Mouse (Mus musculus) limb, embryonic 14.5 days (tissue): Measurements from ENCODE around the gene Anks1. TPM values are rescaled to one million over a fixed set of nuclear protein-coding genes. Genes with fewer than 3 reads are reported as not detected.

Experiments
- ATAC-seq: fragments of 200-750 bp; cut with Nextera tagmentation; 2 replicates; pipeline ENCODE4 v1.8.0; 2017; ENCODE audit warnings: low read depth, moderate number of reproducible peaks, moderate TSS enrichment; ENCODE audit not compliant: low FRiP score
- DNase-seq: peaks from one replicate; pipeline ENCODE4 v3.0.0-alpha.2; 2015; ENCODE audit warnings: low spot score
- H3K27ac ChIP-seq: fragments of 300-500 bp; sonication (generic); replicated peaks from 2 replicates; pipeline ENCODE4 v1.5.1; 2014; ENCODE audit warnings: low read depth, mild to moderate bottlenecking, low read length, moderate library complexity, mixed read lengths
- H3K27me3 ChIP-seq: fragments of 300-500 bp; sonication (generic); 2 replicates; pipeline ENCODE4 v1.6.1; 2014; ENCODE audit warnings: low read length, mixed read lengths; ENCODE audit not compliant: control insufficient read depth, insufficient read depth
- H3K36me3 ChIP-seq: fragments of 300-500 bp; sonication (generic); 2 replicates; pipeline ENCODE4 v1.6.1; 2014; ENCODE audit warnings: mild to moderate bottlenecking, low read length, moderate library complexity, mixed read lengths; ENCODE audit not compliant: control insufficient read depth, insufficient read depth
- H3K4me1 ChIP-seq: fragments of 300-500 bp; sonication (generic); 2 replicates; pipeline ENCODE4 v1.6.1; 2014; ENCODE audit warnings: antibody characterized with exemption, low read length, mixed read lengths; ENCODE audit not compliant: control insufficient read depth, insufficient read depth
- H3K4me2 ChIP-seq: fragments of 300-500 bp; sonication (generic); replicated peaks from 2 replicates; pipeline ENCODE4 v1.6.1; 2014; ENCODE audit warnings: low read depth, mild to moderate bottlenecking, low read length, moderate library complexity; ENCODE audit not compliant: severe bottlenecking
- H3K4me3 ChIP-seq: fragments of 300-500 bp; sonication (generic); replicated peaks from 2 replicates; pipeline ENCODE4 v1.5.1; 2014; ENCODE audit warnings: low read length
- H3K9ac ChIP-seq: fragments of 300-500 bp; sonication (generic); 2 replicates; pipeline ENCODE4 v1.6.1; 2014; ENCODE audit warnings: mild to moderate bottlenecking, low read depth, low read length, moderate library complexity; ENCODE audit not compliant: severe bottlenecking
- H3K9me3 ChIP-seq: fragments of 300-500 bp; sonication (generic); 2 replicates; pipeline ENCODE4 v1.6.1; 2016; ENCODE audit warnings: low read length; ENCODE audit not compliant: control insufficient read depth
- POLR2A ChIP-seq: fragments of 200-500 bp; IDR thresholded peaks from 2 replicates; pipeline ENCODE4 v1.8.0; 2012; ENCODE audit warnings: inconsistent platforms, mild to moderate bottlenecking, moderate library complexity, borderline replicate concordance; ENCODE audit not compliant: insufficient read depth, insufficient read length; ENCODE audit errors: extremely low read depth
- WGBS: fragments of 180-500 bp; shearing (Covaris S2); extraction: QIAGEN DNeasy Blood & Tissue Kit; methylation state at CpG from one replicate; pipeline ENCODE4 v1.1.7; 2014; 5-methylcytosine and 5-hydroxymethylcytosine counted together
- polyA plus RNA-seq, 2 experiments: library from polyadenylated mRNA; depleted of rRNA in 1 of 2; stranded (reverse) in 1 of 2; unstranded in 1 of 2; fragments of >200 nt; fragmentation: Nextera tagmentation in 1 of 2; extraction: Ambion mirVana in 1 of 2; gene quantifications; 2 replicates each; pipeline versions ENCODE4 v1.2.1 to v1.2.3; 2012 to 2014

Anks1 gene
- polyA plus RNA-seq, 2 experiments = 14.6 to 40.6 TPM

GRCm38 (mm10) chr17:28031281-28031941 is 122.3 kb downstream of the Anks1 start:
- DNase-seq (no peak), ATAC-seq (no peak)
- 58% methylated on average over 9 of the region's 9 CpGs for WGBS
- no peak overlapping the region for H3K27ac ChIP-seq
- H3K9me3 ChIP-seq = no peaks in the 10 kb centered on the region
- H3K9ac ChIP-seq = no peak overlapping the region
- no peak for TF ChIP-seq POLR2A
- no peaks in the 10 kb centered on the region for H3K27me3 ChIP-seq
- H3K36me3 ChIP-seq = peaks cover 13% of the 10 kb centered on the region; the same call in 1 of the 2 replicates
- peaks cover 19% of the 10 kb centered on the region for H3K4me1 ChIP-seq
- no peak overlapping the region for H3K4me3 ChIP-seq
- no peak overlapping the region for H3K4me2 ChIP-seq

- WGBS = 65% methylated on average over 10 of the region's 10 CpGs
- Histone ChIP-seq H3K27me3 (no peaks in the 10 kb centered on the region), H3K27ac (no peak overlapping the region)
Observed at GRCm38 (mm10) chr17:28032219-28032618, 123.1 kb downstream of the Anks1 start.

GRCm38 (mm10) chr17:28033046-28033580 is 124.0 kb downstream of the Anks1 start:
- H3K4me3 ChIP-seq = no peak overlapping the region
- DNase-seq (no peak), ATAC-seq (no peak)
- H3K9ac ChIP-seq = no peak overlapping the region
- no peak overlapping the region for H3K27ac ChIP-seq
- WGBS = 65% methylated on average over 3 of the region's 3 CpGs
- H3K36me3 ChIP-seq = peaks cover 13% of the 10 kb centered on the region; the same call in 1 of the 2 replicates
- H3K4me1 ChIP-seq = peaks cover 7% of the 10 kb centered on the region; the same call in 1 of the 2 replicates
- H3K27me3 ChIP-seq = no peaks in the 10 kb centered on the region
- no peak overlapping the region for H3K4me2 ChIP-seq
- no peaks in the 10 kb centered on the region for H3K9me3 ChIP-seq
- TF ChIP-seq POLR2A = no peak

More at GRCm38 (mm10) chr17:28032219-28032618, 123.1 kb downstream of the Anks1 start:
- TF ChIP-seq POLR2A = no peak
- no peak for ATAC-seq
- no peaks in the 10 kb centered on the region for H3K9me3 ChIP-seq
- peaks cover 13% of the 10 kb centered on the region; the same call in 1 of the 2 replicates for H3K36me3 ChIP-seq
- no peak overlapping the region for H3K4me3 ChIP-seq
- peaks cover 12% of the 10 kb centered on the region; the same call in 1 of the 2 replicates for H3K4me1 ChIP-seq
- H3K9ac ChIP-seq = no peak overlapping the region
- no peak for DNase-seq
- H3K4me2 ChIP-seq = no peak overlapping the region

- DNase-seq (no peak), ATAC-seq (no peak)
- H3K4me2 ChIP-seq = no peak overlapping the region
- H3K9me3 ChIP-seq = no peaks in the 10 kb centered on the region
- H3K27ac ChIP-seq = no peak overlapping the region
- no peak overlapping the region for H3K4me3 ChIP-seq
- peaks cover 18% of the 10 kb centered on the region; the same call in 1 of the 2 replicates for H3K36me3 ChIP-seq
- H3K9ac ChIP-seq = no peak overlapping the region
- no peak for TF ChIP-seq POLR2A
- H3K27me3 ChIP-seq = no peaks in the 10 kb centered on the region
- WGBS = 72% methylated on average over 8 of the region's 8 CpGs
- no peaks in the 10 kb centered on the region for H3K4me1 ChIP-seq
Observed at GRCm38 (mm10) chr17:28034986-28035385, 125.9 kb downstream of the Anks1 start.

- 67% methylated on average over 14 of the region's 14 CpGs for WGBS
- no peak for TF ChIP-seq POLR2A
- H3K27me3 ChIP-seq = no peaks in the 10 kb centered on the region
- H3K27ac ChIP-seq = no peak overlapping the region
- H3K9ac ChIP-seq = no peak overlapping the region
- ATAC-seq (peak; percentile 54; the same call in 1 of the 2 replicates), DNase-seq (peak; percentile 41)
- H3K4me3 ChIP-seq = no peak overlapping the region
- no peaks in the 10 kb centered on the region for H3K4me1 ChIP-seq
- H3K36me3 ChIP-seq = peaks cover 19% of the 10 kb centered on the region
- no peaks in the 10 kb centered on the region for H3K9me3 ChIP-seq
- H3K4me2 ChIP-seq = no peak overlapping the region
Observed at GRCm38 (mm10) chr17:28036813-28037756, 128.0 kb downstream of the Anks1 start.
